In genomic region chr7:19082171-19082570, GRCm38 (mm10) we compare ENCODE assay signal across 19 mouse cellular contexts. TPM values are rescaled to one million over a fixed set of nuclear protein-coding genes. Genes with fewer than 3 reads are reported as not detected.
DNase-seq lines count a peak whose midpoint lies in the region; ATAC-seq and TF ChIP-seq lines count a peak whose summit lies in the region.
"Had no signal": no experiment of that assay in that cellular context is flagged by ENCODE, and none has a peak within 500 bp of the region (broad histone marks: within the 10 kb centered on the region; RNA-seq: fewer than 3 reads in every experiment).

No protein-coding gene starts in this region.

- WGBS in kidney, embryonic 15.5 days, result 78% methylated on average over 4 of the region's 4 CpGs
- 92% methylated on average over 4 of the region's 4 CpGs for WGBS in midbrain, embryonic 11.5 days
- 88% methylated on average over 4 of the region's 4 CpGs for WGBS in midbrain, embryonic 14.5 days

- H3K4me2 ChIP-seq in kidney, embryonic 15.5 days, result no peak overlapping the region
- H3K4me2 ChIP-seq in midbrain, embryonic 11.5 days, result no peak overlapping the region
- H3K4me2 ChIP-seq in midbrain, embryonic 14.5 days (ENCODE audit: low read length), result no peak overlapping the region

- DNase-seq in gastrocnemius, adult 2 months, result peak; percentile 32
- no peak for DNase-seq in gastrocnemius, postnatal 25 days
- DNase-seq in kidney, postnatal 36 days, result no peak
- DNase-seq in midbrain, embryonic 11.5 days (ENCODE audit: low spot score, missing footprints), result no peak
- no peak for DNase-seq in midbrain, embryonic 14.5 days
- peak; percentile 42 for DNase-seq in testis, postnatal 10 days (ENCODE audit: low spot score)
- DNase-seq: B cell, adult 2 months; cerebellum, adult 11 months; kidney, adult 8-10 months; layer of hippocampus, adult 9-11 months had no signal

- 0 out of 2 replicates have a peak overlapping the region, but pooled peaks have one; percentile 8 for H3K9ac ChIP-seq in kidney, embryonic 15.5 days
- 0 out of 2 replicates have a peak overlapping the region, but pooled peaks have one; percentile 6 for H3K9ac ChIP-seq in midbrain, embryonic 11.5 days (ENCODE audit: low read length)
- H3K9ac ChIP-seq in midbrain, embryonic 14.5 days (replicated peaks; ENCODE audit: low read length), result no peak overlapping the region

- no peaks in the 10 kb centered on the region for H3K27me3 ChIP-seq in kidney, embryonic 15.5 days
- no peaks in the 10 kb centered on the region for H3K27me3 ChIP-seq in midbrain, embryonic 11.5 days (ENCODE audit: control insufficient read depth, insufficient read depth, low read length)
- no peaks in the 10 kb centered on the region for H3K27me3 ChIP-seq in midbrain, embryonic 14.5 days (ENCODE audit: control insufficient read depth, insufficient read depth, low read length)

- no peak for ATAC-seq in kidney, embryonic 15.5 days (replicated peaks; ENCODE audit: low FRiP score)
- no peak for ATAC-seq in midbrain, embryonic 11.5 days (ENCODE audit: low FRiP score)
- no peak for ATAC-seq in midbrain, embryonic 14.5 days (ENCODE audit: low FRiP score, low TSS enrichment)
- no peak for ATAC-seq in cerebellum, adult (ENCODE audit: insufficient number of reproducible peaks, low FRiP score, low TSS enrichment)

- TF ChIP-seq CTCF in gastrocnemius, adult 2 months (IDR thresholded peaks at IDR 0.05), result no peak

- peaks cover 60% of the 10 kb centered on the region for H3K36me3 ChIP-seq in kidney, embryonic 15.5 days
- H3K36me3 ChIP-seq in midbrain, embryonic 11.5 days (ENCODE audit: control insufficient read depth, insufficient read depth, low read length), result peaks cover 33% of the 10 kb centered on the region
- H3K36me3 ChIP-seq in midbrain, embryonic 14.5 days (ENCODE audit: control insufficient read depth, insufficient read depth, low read length), result peaks cover 69% of the 10 kb centered on the region

- intact Hi-C loops in gastrocnemius, adult 2 months (cut with DNase I), result no loop called here

- no peaks in the 10 kb centered on the region for H3K9me3 ChIP-seq in kidney, embryonic 15.5 days (replicated peaks)
- no peaks in the 10 kb centered on the region for H3K9me3 ChIP-seq in midbrain, embryonic 11.5 days (ENCODE audit: control insufficient read depth, low read length)
- no peaks in the 10 kb centered on the region for H3K9me3 ChIP-seq in midbrain, embryonic 14.5 days (ENCODE audit: control insufficient read depth, low read length)

- peaks cover 73% of the 10 kb centered on the region for H3K4me1 ChIP-seq in kidney, embryonic 15.5 days
- H3K4me1 ChIP-seq in midbrain, embryonic 11.5 days (ENCODE audit: control insufficient read depth, insufficient read depth, low read length), result peaks cover 15% of the 10 kb centered on the region
- peaks cover 7% of the 10 kb centered on the region for H3K4me1 ChIP-seq in midbrain, embryonic 14.5 days (ENCODE audit: control insufficient read depth, insufficient read depth, low read length)

- peak overlapping the region; percentile 99 for H3K27ac ChIP-seq in gastrocnemius, adult 2 months
- peak overlapping the region; percentile 76; the same call in 1 of the 2 replicates for H3K27ac ChIP-seq in kidney, embryonic 15.5 days
- H3K27ac ChIP-seq in midbrain, embryonic 11.5 days (ENCODE audit: low read depth, low read length), result no peak overlapping the region
- H3K27ac ChIP-seq in midbrain, embryonic 14.5 days (replicated peaks; ENCODE audit: low read depth, low read length), result no peak overlapping the region
- H3K27ac ChIP-seq: macrophage had no signal

- H3K4me3 ChIP-seq in gastrocnemius, adult 2 months, result peak overlapping the region; percentile 87
- H3K4me3 ChIP-seq in kidney, embryonic 15.5 days (replicated peaks), result no peak overlapping the region
- no peak overlapping the region for H3K4me3 ChIP-seq in midbrain, embryonic 11.5 days (ENCODE audit: low read depth, low read length)
- H3K4me3 ChIP-seq in midbrain, embryonic 14.5 days (replicated peaks; ENCODE audit: low read depth, low read length), result no peak overlapping the region

RNA-seq across cellular contexts. Expression of gene Dmpk, which starts 1.5 kb away (rescaled TPM):
- total RNA-seq in gastrocnemius, adult 2 months (2021), result 100 to 1,000 TPM; 265 to 336 TPM
- total RNA-seq in gastrocnemius, postnatal 25 days (2021), result 100 to 1,000 TPM; 315 to 350 TPM
- polyA plus RNA-seq in kidney, embryonic 15.5 days (2015; fragmentation: Nextera tagmentation; extraction: Ambion mirVana), result 18.1 and 24.7 TPM in 2 replicates
- polyA plus RNA-seq in midbrain, embryonic 11.5 days (2014; fragmentation: Nextera tagmentation; extraction: Ambion mirVana), result 7.0 and 7.3 TPM in 2 replicates
- polyA plus RNA-seq in midbrain, embryonic 14.5 days (2014; fragmentation: Nextera tagmentation; extraction: Ambion mirVana), result 9.8 and 13.2 TPM in 2 replicates

RNA-seq across cellular contexts. Expression of gene Dmwd, which starts 6.1 kb away (rescaled TPM):
- 10 to 100 TPM; 31.9 to 32.1 TPM for total RNA-seq in gastrocnemius, adult 2 months (2021)
- total RNA-seq in gastrocnemius, postnatal 25 days (2021), result 10 to 100 TPM; 22.4 to 22.7 TPM
- polyA plus RNA-seq in kidney, embryonic 15.5 days (2015; fragmentation: Nextera tagmentation; extraction: Ambion mirVana), result 15.4 and 18.7 TPM in 2 replicates
- polyA plus RNA-seq in midbrain, embryonic 11.5 days (2014; fragmentation: Nextera tagmentation; extraction: Ambion mirVana), result 15.2 and 16.9 TPM in 2 replicates
- 33.2 and 39.2 TPM in 2 replicates for polyA plus RNA-seq in midbrain, embryonic 14.5 days (2014; fragmentation: Nextera tagmentation; extraction: Ambion mirVana)

RNA-seq across cellular contexts. Expression of gene Six5, which starts 12.2 kb away (rescaled TPM):
- 1 to 10 TPM in 1 of 2 experiments, under 1 TPM in 1; 0.89 to 2.3 TPM for total RNA-seq in gastrocnemius, adult 2 months (2021)
- 1 to 10 TPM; 2.0 to 2.7 TPM for total RNA-seq in gastrocnemius, postnatal 25 days (2021)
- polyA plus RNA-seq in kidney, embryonic 15.5 days (2015; fragmentation: Nextera tagmentation; extraction: Ambion mirVana), result 8.0 and 10.1 TPM in 2 replicates
- 7.0 and 8.8 TPM in 2 replicates for polyA plus RNA-seq in midbrain, embryonic 11.5 days (2014; fragmentation: Nextera tagmentation; extraction: Ambion mirVana)
- polyA plus RNA-seq in midbrain, embryonic 14.5 days (2014; fragmentation: Nextera tagmentation; extraction: Ambion mirVana), result 1.5 and 2.5 TPM in 2 replicates
- total RNA-seq: neutrophil, adult 5-6 weeks had no signal

RNA-seq across cellular contexts. Expression of gene Rsph6a, which starts 27.7 kb away (rescaled TPM):
- total RNA-seq in gastrocnemius, adult 2 months (2021), result not detected
- total RNA-seq in gastrocnemius, postnatal 25 days (2021), result not detected
- not detected in 2 replicates for polyA plus RNA-seq in kidney, embryonic 15.5 days (2015; fragmentation: Nextera tagmentation; extraction: Ambion mirVana)
- polyA plus RNA-seq in midbrain, embryonic 11.5 days (2014; fragmentation: Nextera tagmentation; extraction: Ambion mirVana), result not detected in 2 replicates
- 0.12 and 0.21 TPM in 2 replicates for polyA plus RNA-seq in midbrain, embryonic 14.5 days (2014; fragmentation: Nextera tagmentation; extraction: Ambion mirVana)
- total RNA-seq: adrenal gland, postnatal 4 days; midbrain, postnatal 0 days had no signal
- polyA plus RNA-seq: hindbrain, embryonic 11.5 days; limb, embryonic 11.5 days; macrophage; urinary bladder, adult 2 months had no signal

RNA-seq across cellular contexts. Expression of gene Gm4969, which starts 36.0 kb away (rescaled TPM):
- not detected for total RNA-seq in gastrocnemius, adult 2 months (2021)
- not detected for total RNA-seq in gastrocnemius, postnatal 25 days (2021)
- 2.9 and 3.4 TPM in 2 replicates for polyA plus RNA-seq in kidney, embryonic 15.5 days (2015; fragmentation: Nextera tagmentation; extraction: Ambion mirVana)
- 0.46 and 0.58 TPM in 2 replicates for polyA plus RNA-seq in midbrain, embryonic 11.5 days (2014; fragmentation: Nextera tagmentation; extraction: Ambion mirVana)
- polyA plus RNA-seq in midbrain, embryonic 14.5 days (2014; fragmentation: Nextera tagmentation; extraction: Ambion mirVana), result 5.2 and 5.8 TPM in 2 replicates
- total RNA-seq: neutrophil, adult 5-6 weeks had no signal
- polyA plus RNA-seq: macrophage had no signal

Comparison
In these comparisons a context has a peak if more than half of its experiments do, and no peak if none do; other contexts are left out.
1. DNase-seq: peak in gastrocnemius, adult 2 months (single experiment) and testis, postnatal 10 days (single experiment); none in gastrocnemius, postnatal 25 days (single experiment), kidney, postnatal 36 days (0 of 2), midbrain, embryonic 11.5 days (single experiment) and midbrain, embryonic 14.5 days (single experiment).
2. H3K27ac ChIP-seq: peak in gastrocnemius, adult 2 months (single experiment) and kidney, embryonic 15.5 days (single experiment); none in midbrain, embryonic 11.5 days (single experiment) and midbrain, embryonic 14.5 days (single experiment).